Mouse (Mus musculus) heart, adult 2 months (tissue): Measurements from ENCODE around the gene Commd8. TPM values are rescaled to one million over a fixed set of nuclear protein-coding genes. Genes with fewer than 3 reads are reported as not detected.

Source experiments
- DNase-seq, 2 experiments: peaks; one replicate each; pipeline ENCODE4 v3.0.0; 2021
- H3K27ac ChIP-seq: fragments of 200-600 bp; 2 replicates; pipeline ENCODE4 v1.8.1; 2022
- H3K27me3 ChIP-seq: fragments of 200-500 bp; 2 replicates; pipeline ENCODE4 v1.6.1; 2012; ENCODE audit warnings: mild to moderate bottlenecking, low read length, inconsistent platforms, mixed read lengths; ENCODE audit not compliant: control insufficient read depth, insufficient read depth
- H3K36me3 ChIP-seq: fragments of 200-500 bp; 2 replicates; pipeline ENCODE4 v1.6.1; 2012; ENCODE audit warnings: low read length, inconsistent platforms; ENCODE audit not compliant: control insufficient read depth, insufficient read depth
- H3K4me1 ChIP-seq: fragments of 200-500 bp; 2 replicates; pipeline ENCODE4 v1.6.1; 2011; ENCODE audit warnings: low read length; ENCODE audit not compliant: control insufficient read depth, insufficient read depth
- H3K4me3 ChIP-seq: fragments of 200-600 bp; 2 replicates; pipeline ENCODE4 v1.8.1; 2022
- H3K79me2 ChIP-seq: fragments of 200-500 bp; replicated peaks from 2 replicates; pipeline ENCODE4 v1.6.1; 2012; ENCODE audit warnings: mild to moderate bottlenecking, inconsistent platforms, low read length, moderate library complexity, mixed read lengths; ENCODE audit not compliant: control insufficient read depth, insufficient read depth
- H3K9ac ChIP-seq: fragments of 200-500 bp; 2 replicates; pipeline ENCODE4 v1.6.1; 2012; ENCODE audit warnings: low read depth, mild to moderate bottlenecking, control low read depth, inconsistent platforms, low read length, mixed read lengths
- CTCF ChIP-seq: fragments of 200-600 bp; IDR thresholded peaks from 2 replicates; pipeline ENCODE4 v1.8.1; 2022; ENCODE audit warnings: antibody characterized with exemption, mild to moderate bottlenecking, moderate library complexity
- EP300 ChIP-seq: fragments of 200-500 bp; IDR thresholded peaks from 2 replicates; pipeline ENCODE4 v1.6.1; 2011; ENCODE audit warnings: low read depth, low read length, control low read depth; ENCODE audit not compliant: insufficient read depth
- POLR2A ChIP-seq: fragments of 200-500 bp; IDR thresholded peaks from 2 replicates; pipeline ENCODE4 v1.6.1; 2011; ENCODE audit warnings: mild to moderate bottlenecking, low read depth, low read length, control low read depth; ENCODE audit not compliant: insufficient read depth
- WGBS: fragments of 180-500 bp; shearing (Covaris S2); methylation state at CpG from one replicate; pipeline ENCODE4 v1.1.7; 2018; 5-methylcytosine and 5-hydroxymethylcytosine counted together
- intact Hi-C: fragments of 180-260 bp; cut with DNase I; formaldehyde crosslinking; loops from one replicate; pipeline ENCODE4 v1.15.1; 2025
- long read RNA-seq: library from polyadenylated mRNA; stranded (forward); transcript quantifications from one replicate; pipeline ENCODE4 v2.0.0, GENCODE M21; 2021
- polyA plus RNA-seq: library from polyadenylated mRNA; depleted of rRNA; stranded (reverse); fragments of >200 nt; gene quantifications from 2 replicates; pipeline ENCODE4 v1.2.3, GENCODE M21; 2012; rRNA removed
- total RNA-seq, 2 experiments: library from RNA; stranded (reverse); gene quantifications; 2 replicates each; pipeline ENCODE4 v1.2.3; 2021

The Commd8 gene
- total RNA-seq (10 to 100 TPM; 40.4 to 43.7 TPM), polyA plus RNA-seq (5.6 and 16.3 TPM in 2 replicates)
- long read RNA-seq, transcript Commd8-201 (5 exons, 3,895 nt), result major isoform, 11 of 19 reads
- long read RNA-seq, partial matches to known transcripts, result 0 of 19 reads
- long read RNA-seq, other reads (novel, unspliced or antisense), result 8 of 19 reads

- H3K4me3 ChIP-seq, result peak within 1 kb of the TSS; percentile 99
- H3K27ac ChIP-seq, result peak within 1 kb of the TSS; percentile 92
- H3K79me2 ChIP-seq, result peaks cover 1% of the 10 kb centered on the region; the same call in 1 of the 2 replicates
- under 1% methylated on average over 38 of the region's 38 CpGs for WGBS
- TF ChIP-seq CTCF, result no peak
- TF ChIP-seq EP300, result 0 out of 2 replicates have a peak, but pooled peaks have one; percentile 10
- peak; percentile 84 for TF ChIP-seq POLR2A
- H3K4me1 ChIP-seq, result peaks cover 2% of the 10 kb centered on the region
- peak within 1 kb of the TSS; percentile 82 for H3K9ac ChIP-seq
- DNase-seq, result peak; percentile 94 to 96
- intact Hi-C loops, result no loop called here
- no peaks in the 10 kb centered on the region for H3K27me3 ChIP-seq
- H3K36me3 ChIP-seq, result peaks cover 10% of the 10 kb centered on the region
Measured at GRCm38 (mm10) chr5:72167594-72168284, at the start of gene Commd8. Commd8 (minus strand) TSS chr5:72168189.

GRCm38 (mm10) chr5:72211741-72212140 is 43.8 kb upstream of the Commd8 start:
- Histone ChIP-seq H3K27ac (no peak overlapping the region), H3K79me2 (peaks cover 7% of the 10 kb centered on the region), H3K27me3 (no peaks in the 10 kb centered on the region), H3K9ac (no peak overlapping the region), H3K4me3 (no peak overlapping the region), H3K4me1 (peaks cover 4% of the 10 kb centered on the region; the same call in 1 of the 2 replicates), H3K36me3 (peaks cover 5% of the 10 kb centered on the region; the same call in 1 of the 2 replicates)
- TF ChIP-seq EP300, result no peak
- TF ChIP-seq CTCF, result no peak
- no peak for TF ChIP-seq POLR2A
- intact Hi-C loops, result no loop called here
- DNase-seq, result no peak
- WGBS, result 91% methylated on average over 18 of the region's 18 CpGs

GRCm38 (mm10) chr5:72210812-72211139 is 42.8 kb upstream of the Commd8 start:
- 95% methylated on average over 5 of the region's 5 CpGs for WGBS
- no peak for TF ChIP-seq EP300
- no peak for TF ChIP-seq POLR2A
- TF ChIP-seq CTCF, result no peak

GRCm38 (mm10) chr5:72210123-72210811 is 42.3 kb upstream of the Commd8 start:
- peaks cover 5% of the 10 kb centered on the region; the same call in 1 of the 2 replicates for H3K36me3 ChIP-seq
- H3K27me3 ChIP-seq, result no peaks in the 10 kb centered on the region
- H3K4me1 ChIP-seq, result peaks cover 10% of the 10 kb centered on the region
- intact Hi-C loops, result no loop called here
- 86% methylated on average over 13 of the region's 13 CpGs for WGBS
- DNase-seq, result no peak
- H3K79me2 ChIP-seq, result peaks cover 7% of the 10 kb centered on the region; the same call in 1 of the 2 replicates
- no peak overlapping the region for H3K9ac ChIP-seq
- no peak overlapping the region for H3K4me3 ChIP-seq
- H3K27ac ChIP-seq, result no peak overlapping the region
- TF ChIP-seq POLR2A (no peak), CTCF (no peak), EP300 (no peak)

More at GRCm38 (mm10) chr5:72210812-72211139, 42.8 kb upstream of the Commd8 start:
- intact Hi-C loops, result no loop called here
- Histone ChIP-seq H3K27ac (no peak overlapping the region), H3K27me3 (no peaks in the 10 kb centered on the region), H3K9ac (no peak overlapping the region), H3K4me1 (peaks cover 9% of the 10 kb centered on the region), H3K36me3 (peaks cover 5% of the 10 kb centered on the region; the same call in 1 of the 2 replicates), H3K79me2 (peaks cover 7% of the 10 kb centered on the region; the same call in 1 of the 2 replicates), H3K4me3 (no peak overlapping the region)
- no peak for DNase-seq

- DNase-seq, result no peak
- Histone ChIP-seq H3K27ac (no peak overlapping the region), H3K9ac (no peak overlapping the region), H3K79me2 (peaks cover 4% of the 10 kb centered on the region; the same call in 1 of the 2 replicates), H3K27me3 (no peaks in the 10 kb centered on the region), H3K4me1 (peaks cover 10% of the 10 kb centered on the region), H3K36me3 (peaks cover 8% of the 10 kb centered on the region), H3K4me3 (no peak overlapping the region)
- intact Hi-C loops, result no loop called here
- no peak for TF ChIP-seq CTCF
- TF ChIP-seq POLR2A, result no peak
- no peak for TF ChIP-seq EP300
- WGBS, result 97% methylated on average over 1 of the region's 1 CpGs
Measured at GRCm38 (mm10) chr5:72208515-72208914, 40.5 kb upstream of the Commd8 start.
